Mouse (Mus musculus) CD8-positive naive resting alpha-beta T cell, adult 2 months (primary cell): ENCODE results near the gene Mtg1.

ENCODE experiments used
- DNase-seq, 2 experiments: peaks; one replicate each; pipeline ENCODE4 v3.0.0; 2022; ENCODE audit warnings: low read depth in 2 of 2, low spot score in 2 of 2

The Mtg1 gene

DNA sequence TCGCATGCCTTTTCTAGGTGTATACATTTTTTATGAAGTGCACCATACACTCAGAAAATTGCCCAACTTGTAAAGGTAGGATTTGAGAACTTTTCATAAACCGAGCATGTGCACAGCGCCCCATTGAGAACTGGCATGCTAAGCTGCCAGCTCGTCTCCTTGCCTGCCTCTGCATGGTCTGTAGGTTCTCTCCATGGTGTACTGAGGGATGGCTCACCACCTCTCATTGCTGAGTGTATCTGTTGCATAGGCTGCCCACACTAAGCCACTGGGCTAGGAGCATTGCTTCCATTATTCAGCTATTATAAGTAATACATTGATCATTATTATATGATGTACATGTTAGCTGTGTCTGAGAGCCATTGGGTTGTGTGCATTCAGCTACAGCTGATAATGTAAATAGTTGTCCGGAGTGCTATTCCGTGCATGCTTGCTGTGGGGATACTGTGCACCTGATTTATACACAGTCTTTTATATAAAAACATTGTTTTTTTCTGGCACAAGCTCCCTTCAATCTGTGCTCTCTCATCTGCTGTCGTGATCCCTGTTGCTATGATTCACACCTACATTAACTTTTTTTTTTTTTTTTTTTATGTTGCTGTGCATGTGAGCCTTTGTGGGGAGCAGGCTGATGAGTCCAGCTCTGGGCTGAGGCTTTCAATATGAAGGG, 50.5 kb downstream of the Mtg1 start:
- no peak for DNase-seq

DNA sequence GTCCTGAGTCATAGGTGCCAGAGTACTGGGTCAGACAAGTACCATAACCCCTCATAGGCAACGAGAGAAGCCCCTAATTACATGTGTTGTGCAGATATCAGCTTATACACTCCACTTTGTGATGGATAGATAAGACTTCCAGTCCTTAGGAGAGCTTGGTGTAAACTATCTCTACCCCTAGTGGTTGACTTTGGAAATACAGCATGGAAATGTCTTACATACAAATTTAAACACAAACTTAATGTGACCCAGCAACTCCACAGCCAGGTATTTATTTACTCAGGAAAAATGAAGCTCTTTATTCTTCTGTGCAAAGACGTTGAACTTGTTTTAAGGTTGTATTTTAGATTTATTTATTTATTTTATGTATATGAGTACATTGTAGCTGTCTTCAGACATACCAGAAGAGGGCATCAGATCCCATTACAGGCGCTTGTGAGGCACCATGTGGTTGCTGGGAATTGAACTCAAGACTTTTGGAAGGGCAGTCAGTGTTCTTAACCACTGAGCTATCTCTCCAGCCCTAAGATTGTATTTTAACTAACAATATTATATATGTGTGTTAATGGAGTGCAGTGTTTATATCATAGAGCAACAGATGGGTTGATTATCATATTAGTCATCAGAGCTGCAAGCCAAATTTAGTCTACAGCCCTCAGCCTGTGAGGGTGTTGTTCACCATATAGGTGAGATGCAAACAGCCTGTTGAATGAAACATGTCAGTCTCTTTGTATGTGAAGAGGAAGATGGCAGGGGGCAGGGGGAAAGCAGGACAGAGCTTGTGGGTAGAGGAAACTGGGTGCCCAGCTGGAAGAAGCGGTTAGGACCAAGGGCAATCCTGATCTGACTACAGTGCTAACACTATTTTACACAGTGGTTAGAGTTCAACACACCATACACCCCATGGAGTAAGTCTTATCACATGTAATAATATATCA, 51.3 kb downstream of the Mtg1 start:
- peak in 1 of 2 experiments; percentile 23 for DNase-seq

DNA sequence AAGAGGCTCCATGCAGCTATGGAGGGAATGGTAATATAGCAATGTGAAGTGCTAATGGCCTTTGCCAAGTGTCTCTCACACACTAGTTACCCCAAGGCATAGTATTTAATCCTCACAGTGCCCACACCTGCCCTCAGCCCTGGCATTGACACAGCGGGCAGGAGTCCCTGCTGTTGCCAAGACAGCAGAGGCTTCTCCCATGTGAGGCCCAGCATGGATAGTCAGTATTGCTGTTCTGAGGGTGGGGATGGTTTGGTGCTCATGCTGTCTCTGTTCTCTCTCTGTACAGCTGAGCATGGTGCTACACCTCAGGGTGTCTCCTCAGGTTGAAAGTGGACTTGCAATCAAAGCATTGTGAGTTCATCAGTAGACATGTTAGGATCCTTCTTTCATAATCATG, 53.1 kb downstream of the Mtg1 start:
- DNase-seq, result no peak

DNA sequence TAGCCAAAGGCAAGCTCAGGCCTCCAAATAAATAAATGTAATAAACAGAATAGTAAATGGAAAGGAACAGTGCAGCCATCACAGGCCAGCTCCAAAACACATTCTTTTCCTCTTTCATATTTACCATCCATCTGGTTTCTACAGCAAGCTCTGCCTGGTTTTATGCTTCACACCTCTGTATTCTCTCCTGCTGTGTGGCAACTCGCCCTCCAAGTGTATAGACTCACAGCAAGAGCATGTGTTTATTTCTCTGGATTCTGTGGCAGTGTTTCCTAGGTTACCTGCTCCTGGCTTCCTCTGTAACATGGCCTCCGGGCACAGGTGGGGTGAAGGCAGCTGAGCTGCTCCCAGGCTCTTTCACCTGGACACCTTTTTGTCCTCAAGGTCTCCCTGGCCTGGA, 55.1 kb downstream of the Mtg1 start:
- DNase-seq, result no peak

DNA sequence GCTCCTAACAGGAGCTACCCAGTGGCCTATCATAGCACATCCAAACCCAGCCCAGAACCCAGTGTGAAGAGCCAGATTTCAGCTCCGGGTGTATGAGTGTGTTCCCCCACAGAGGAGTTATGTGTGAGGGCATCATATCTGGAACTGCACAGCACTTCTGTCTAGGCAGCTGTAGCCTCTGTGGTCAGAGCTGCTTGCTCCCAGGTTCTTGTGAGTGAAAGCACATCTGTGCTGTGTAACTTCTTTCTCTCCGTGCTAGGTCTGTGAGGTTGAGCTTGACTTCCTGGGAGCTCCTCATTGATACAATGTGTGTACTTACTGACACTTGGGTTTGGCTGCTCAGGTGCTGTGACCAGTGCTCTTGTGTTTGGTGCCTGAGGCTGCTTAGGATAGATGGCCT, 55.5 kb downstream of the Mtg1 start:
- no peak for DNase-seq

DNA sequence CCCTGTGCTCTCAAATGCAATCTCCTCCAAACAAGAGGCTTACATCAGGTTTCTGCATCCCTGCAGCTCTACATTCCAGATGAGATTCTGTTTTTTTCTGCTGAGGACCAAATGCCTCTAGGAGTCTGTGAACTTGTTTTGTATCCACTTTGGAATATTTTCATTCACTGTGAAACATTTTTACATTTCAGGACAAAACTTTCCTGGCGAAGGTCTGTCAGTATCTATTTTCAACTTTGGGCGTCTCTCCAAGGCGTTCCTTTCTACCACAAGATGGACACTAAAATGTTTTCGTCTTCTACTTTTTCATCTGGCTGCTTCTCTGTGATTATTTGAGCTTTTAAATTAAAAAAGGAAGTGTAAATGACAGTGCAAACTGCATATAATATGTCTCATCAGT, 56.7 kb downstream of the Mtg1 start:
- DNase-seq, result no peak

DNA sequence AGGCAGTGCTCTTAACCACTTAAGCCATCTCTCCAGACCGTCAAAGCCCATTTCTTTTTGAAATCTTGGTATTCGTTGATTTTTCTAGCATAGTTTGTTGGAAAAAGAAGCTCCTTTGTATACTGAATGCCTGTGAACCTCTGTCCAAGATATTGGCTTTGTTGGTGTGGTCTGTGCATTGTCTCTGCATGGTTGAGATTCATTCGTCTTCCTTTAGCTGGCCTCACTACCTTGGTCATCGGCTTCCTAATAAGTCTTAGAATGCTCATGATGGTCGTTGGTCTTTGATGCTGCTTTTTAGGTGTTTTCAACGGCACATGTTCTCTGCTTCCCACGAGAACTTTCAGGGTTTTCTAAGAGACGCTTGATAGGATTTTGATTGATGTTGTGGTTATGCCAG, 58.6 kb downstream of the Mtg1 start:
- no peak for DNase-seq
